Mouse (Mus musculus) embryonic facial prominence, embryonic 15.5 days (tissue): ENCODE measurements around the gene Taf3. TPM values are rescaled to one million over a fixed set of nuclear protein-coding genes. Genes with fewer than 3 reads are reported as not detected.

Experiments
- ATAC-seq: fragments of 200-750 bp; cut with Nextera tagmentation; 2 replicates; pipeline ENCODE4 v1.8.0; 2017; ENCODE audit warnings: low read depth, moderate TSS enrichment; ENCODE audit not compliant: insufficient number of reproducible peaks, low FRiP score, low TSS enrichment
- H3K27ac ChIP-seq: fragments of 300-500 bp; sonication (generic); replicated peaks from 2 replicates; pipeline ENCODE4 v1.5.1; 2015; ENCODE audit warnings: mild to moderate bottlenecking, inconsistent platforms
- H3K27me3 ChIP-seq: fragments of 300-500 bp; sonication (generic); 2 replicates; pipeline ENCODE4 v1.6.1; 2015; ENCODE audit warnings: inconsistent platforms
- H3K36me3 ChIP-seq: fragments of 300-500 bp; sonication (generic); 2 replicates; pipeline ENCODE4 v1.6.1; 2015; ENCODE audit warnings: mild to moderate bottlenecking, inconsistent platforms
- H3K4me1 ChIP-seq: fragments of 300-500 bp; sonication (generic); 2 replicates; pipeline ENCODE4 v1.6.1; 2015; ENCODE audit warnings: inconsistent platforms
- H3K4me2 ChIP-seq: fragments of 300-500 bp; sonication (generic); replicated peaks from 2 replicates; pipeline ENCODE4 v1.6.1; 2015; ENCODE audit warnings: mild to moderate bottlenecking, inconsistent platforms
- H3K4me3 ChIP-seq: fragments of 300-500 bp; sonication (generic); replicated peaks from 2 replicates; pipeline ENCODE4 v1.5.1; 2015; ENCODE audit warnings: mild to moderate bottlenecking, inconsistent platforms
- H3K9ac ChIP-seq: fragments of 300-500 bp; sonication (generic); 2 replicates; pipeline ENCODE4 v1.6.1; 2015; ENCODE audit warnings: inconsistent platforms
- H3K9me3 ChIP-seq: fragments of 300-500 bp; sonication (generic); replicated peaks from 2 replicates; pipeline ENCODE4 v1.6.1; 2016; ENCODE audit warnings: inconsistent platforms
- WGBS: fragments of 180-500 bp; shearing (Covaris S2); methylation state at CpG from one replicate; pipeline ENCODE4 v1.1.7; 2015; 5-methylcytosine and 5-hydroxymethylcytosine counted together
- polyA plus RNA-seq: library from polyadenylated mRNA; unstranded; fragments of >200 nt; fragmentation: Nextera tagmentation; extraction: Ambion mirVana; gene quantifications from 2 replicates; pipeline ENCODE4 v1.2.1, GENCODE M21; 2015

The Taf3 gene
- polyA plus RNA-seq, 1 experiment from 2014 or later: 13.0 TPM

GRCm38 (mm10) chr2:10058836-10059235 lies 10.4 kb upstream of the Taf3 start:
- H3K27me3 ChIP-seq: no peaks in the 10 kb centered on the region
- peaks cover 80% of the 10 kb centered on the region for H3K36me3 ChIP-seq
- no peaks in the 10 kb centered on the region for H3K4me1 ChIP-seq
- H3K4me3 ChIP-seq: no peak overlapping the region
- WGBS: 81% methylated on average over 5 of the region's 5 CpGs
- no peak overlapping the region for H3K27ac ChIP-seq
- H3K9me3 ChIP-seq: no peaks in the 10 kb centered on the region
- ATAC-seq: no peak
- H3K9ac ChIP-seq: no peak overlapping the region
- no peak overlapping the region for H3K4me2 ChIP-seq

GRCm38 (mm10) chr2:10051996-10052395 lies 3.6 kb upstream of the Taf3 start:
- H3K4me3 ChIP-seq: no peak overlapping the region
- H3K4me1 ChIP-seq: peaks cover 15% of the 10 kb centered on the region
- no peak overlapping the region for H3K4me2 ChIP-seq
- H3K9me3 ChIP-seq: no peaks in the 10 kb centered on the region
- no peak overlapping the region for H3K27ac ChIP-seq
- 94% methylated on average over 1 of the region's 1 CpGs for WGBS
- H3K36me3 ChIP-seq: peaks cover 25% of the 10 kb centered on the region
- H3K9ac ChIP-seq: no peak overlapping the region
- no peak for ATAC-seq
- H3K27me3 ChIP-seq: no peaks in the 10 kb centered on the region

- H3K27me3 ChIP-seq: no peaks in the 10 kb centered on the region
- H3K36me3 ChIP-seq: peaks cover 16% of the 10 kb centered on the region
- H3K9me3 ChIP-seq: no peaks in the 10 kb centered on the region
- H3K4me3 ChIP-seq: no peak overlapping the region
- no peak overlapping the region for H3K9ac ChIP-seq
- no peak overlapping the region for H3K4me2 ChIP-seq
- ATAC-seq: no peak
- peaks cover 16% of the 10 kb centered on the region for H3K4me1 ChIP-seq
- H3K27ac ChIP-seq: no peak overlapping the region
- WGBS: 84% methylated on average over 3 of the region's 3 CpGs
Measured at GRCm38 (mm10) chr2:10050878-10051277, 2.5 kb upstream of the Taf3 start.

- H3K4me3 ChIP-seq: peak overlapping the region; percentile 93
- whole genome bisulfite sequencing: 14% methylated on average over 10 of the region's 10 CpGs
- H3K36me3 ChIP-seq: 0 out of 2 replicates have a peak, but pooled peaks cover 3% of the 10 kb centered on the region
- no peak for ATAC-seq
- H3K9ac ChIP-seq: no peak overlapping the region
- peaks cover 16% of the 10 kb centered on the region for H3K4me1 ChIP-seq
- H3K4me2 ChIP-seq: peak overlapping the region; percentile 85
- H3K27me3 ChIP-seq: no peaks in the 10 kb centered on the region
- H3K9me3 ChIP-seq: no peaks in the 10 kb centered on the region
- H3K27ac ChIP-seq: no peak overlapping the region
Measured at GRCm38 (mm10) chr2:10049456-10049855, 1.1 kb upstream of the Taf3 start.

GRCm38 (mm10) chr2:10047758-10048436 lies 499 bp downstream of the Taf3 start:
- Histone ChIP-seq H3K27me3 (no peaks in the 10 kb centered on the region), H3K9ac (peak overlapping the region; percentile 59), H3K4me2 (peak overlapping the region; percentile 85), H3K9me3 (no peaks in the 10 kb centered on the region), H3K36me3 (no peaks in the 10 kb centered on the region), H3K4me1 (peaks cover 16% of the 10 kb centered on the region), H3K27ac (peak overlapping the region; percentile 63; the same call in 1 of the 2 replicates), H3K4me3 (peak overlapping the region; percentile 93)
- peak; percentile 62 for ATAC-seq
- WGBS: 0% methylated on average over 46 of the region's 47 CpGs

GRCm38 (mm10) chr2:10034976-10035375 lies 13.4 kb downstream of the Taf3 start:
- Histone ChIP-seq H3K9ac (no peak overlapping the region), H3K27ac (no peak overlapping the region), H3K4me2 (no peak overlapping the region), H3K4me1 (no peaks in the 10 kb centered on the region), H3K9me3 (no peaks in the 10 kb centered on the region), H3K4me3 (no peak overlapping the region), H3K27me3 (no peaks in the 10 kb centered on the region), H3K36me3 (peaks cover 6% of the 10 kb centered on the region)
- WGBS: 66% methylated on average over 3 of the region's 3 CpGs
- ATAC-seq: no peak

- no peaks in the 10 kb centered on the region for H3K27me3 ChIP-seq
- no peaks in the 10 kb centered on the region; the same call in 1 of the 2 replicates for H3K36me3 ChIP-seq
- 61% methylated on average over 4 of the region's 4 CpGs for WGBS
- no peak overlapping the region for H3K27ac ChIP-seq
- H3K4me2 ChIP-seq: no peak overlapping the region
- H3K9ac ChIP-seq: no peak overlapping the region
- ATAC-seq: no peak
- H3K9me3 ChIP-seq: no peaks in the 10 kb centered on the region
- H3K4me1 ChIP-seq: no peaks in the 10 kb centered on the region
- H3K4me3 ChIP-seq: no peak overlapping the region
Measured at GRCm38 (mm10) chr2:10033684-10034083, 14.7 kb downstream of the Taf3 start.

- no peaks in the 10 kb centered on the region for H3K27me3 ChIP-seq
- no peak overlapping the region for H3K9ac ChIP-seq
- no peak for ATAC-seq
- H3K27ac ChIP-seq: no peak overlapping the region
- H3K36me3 ChIP-seq: no peaks in the 10 kb centered on the region
- H3K4me3 ChIP-seq: no peak overlapping the region
- no peaks in the 10 kb centered on the region for H3K4me1 ChIP-seq
- 61% methylated on average over 7 of the region's 7 CpGs for WGBS
- H3K4me2 ChIP-seq: no peak overlapping the region
- no peaks in the 10 kb centered on the region for H3K9me3 ChIP-seq
Measured at GRCm38 (mm10) chr2:10029755-10030154, 18.6 kb downstream of the Taf3 start.

GRCm38 (mm10) chr2:10024264-10024663 lies 24.1 kb downstream of the Taf3 start:
- H3K4me3 ChIP-seq: no peak overlapping the region
- no peak for ATAC-seq

GRCm38 (mm10) chr2:10021296-10021695 lies 27.1 kb downstream of the Taf3 start:
- no peak overlapping the region for H3K9ac ChIP-seq
- H3K36me3 ChIP-seq: no peaks in the 10 kb centered on the region
- H3K9me3 ChIP-seq: no peaks in the 10 kb centered on the region
- 90% methylated on average over 11 of the region's 11 CpGs for WGBS
- no peak overlapping the region for H3K27ac ChIP-seq
- H3K27me3 ChIP-seq: no peaks in the 10 kb centered on the region
- no peaks in the 10 kb centered on the region for H3K4me1 ChIP-seq
- H3K4me2 ChIP-seq: no peak overlapping the region
- no peak overlapping the region for H3K4me3 ChIP-seq
- no peak for ATAC-seq

More at GRCm38 (mm10) chr2:10024264-10024663, 24.1 kb downstream of the Taf3 start:
- Histone ChIP-seq H3K9ac (no peak overlapping the region), H3K9me3 (no peaks in the 10 kb centered on the region), H3K4me1 (no peaks in the 10 kb centered on the region), H3K36me3 (no peaks in the 10 kb centered on the region), H3K27me3 (no peaks in the 10 kb centered on the region), H3K27ac (no peak overlapping the region), H3K4me2 (no peak overlapping the region)
- 76% methylated on average over 6 of the region's 6 CpGs for WGBS

- Histone ChIP-seq H3K9me3 (no peaks in the 10 kb centered on the region), H3K36me3 (no peaks in the 10 kb centered on the region), H3K27ac (no peak overlapping the region), H3K27me3 (no peaks in the 10 kb centered on the region), H3K4me3 (no peak overlapping the region), H3K9ac (no peak overlapping the region), H3K4me2 (no peak overlapping the region), H3K4me1 (no peaks in the 10 kb centered on the region)
- 75% methylated on average over 10 of the region's 10 CpGs for WGBS
- ATAC-seq: no peak
Measured at GRCm38 (mm10) chr2:10014951-10015635, 33.3 kb downstream of the Taf3 start.
